Mouse (Mus musculus) olfactory bulb, adult 2 months (tissue): Measurements from ENCODE around the gene Tipin. TPM values are rescaled to one million over a fixed set of nuclear protein-coding genes. Genes with fewer than 3 reads are reported as not detected.

Experiments used
- H3K27ac ChIP-seq: fragments of 200-500 bp; 2 replicates; pipeline ENCODE4 v1.5.1; 2012; ENCODE audit warnings: low read depth, low read length; ENCODE audit not compliant: insufficient read depth
- H3K4me1 ChIP-seq: fragments of 200-500 bp; 2 replicates; pipeline ENCODE4 v1.6.1; 2012; ENCODE audit warnings: low read length; ENCODE audit not compliant: control insufficient read depth, insufficient read depth
- H3K4me3 ChIP-seq: fragments of 200-500 bp; 2 replicates; pipeline ENCODE4 v1.5.1; 2012; ENCODE audit warnings: mild to moderate bottlenecking, low read depth, low read length, moderate library complexity; ENCODE audit not compliant: insufficient read depth
- CTCF ChIP-seq: fragments of 200-500 bp; IDR thresholded peaks from 2 replicates; pipeline ENCODE4 v1.5.1; 2012; ENCODE audit warnings: low read depth, mild to moderate bottlenecking, low read length, moderate library complexity; ENCODE audit not compliant: insufficient read depth
- POLR2A ChIP-seq: fragments of 200-500 bp; IDR thresholded peaks from 2 replicates; pipeline ENCODE4 v1.6.1; 2012; ENCODE audit warnings: mild to moderate bottlenecking, low read depth, low read length, moderate library complexity; ENCODE audit not compliant: insufficient read depth
- WGBS: fragments of 180-500 bp; shearing (Covaris S2); methylation state at CpG from one replicate; pipeline ENCODE4 v1.1.7; 2018; 5-methylcytosine and 5-hydroxymethylcytosine counted together
- polyA plus RNA-seq: library from polyadenylated mRNA; stranded (reverse); fragments of >200 nt; gene quantifications from 2 replicates; pipeline ENCODE4 v1.2.4, GENCODE M21; 2012; ENCODE audit warnings: low replicate concordance; ENCODE audit not compliant: missing spikeins, insufficient read depth, insufficient read length

Tipin gene
- polyA plus RNA-seq, 1 experiment = not detected

- no peak for TF ChIP-seq CTCF
- no peak for TF ChIP-seq POLR2A
- Histone ChIP-seq H3K27ac (no peak overlapping the region), H3K4me3 (no peak overlapping the region), H3K4me1 (no peaks in the 10 kb centered on the region)
- WGBS = 50% methylated on average over 3 of the region's 3 CpGs
Measured at GRCm38 (mm10) chr9:64351191-64351590, 69.8 kb downstream of the Tipin start.

Other genes starting within 250 kb of the Tipin start
- gene Lctl, start 164.4 kb upstream of the Tipin start, polyA plus RNA-seq = not detected in 2 replicates
- gene Zwilch, start 108.5 kb upstream of the Tipin start, polyA plus RNA-seq = not detected in 2 replicates
- gene Rpl4, start 108.2 kb upstream of the Tipin start, polyA plus RNA-seq = 468 TPM in 1 of 2 replicates, not detected in the other
- not detected in 2 replicates for gene Snapc5, start 102.3 kb upstream of the Tipin start, polyA plus RNA-seq
- gene Uchl4, start 46.4 kb upstream of the Tipin start, polyA plus RNA-seq = not detected in 2 replicates
- 126 and 566 TPM in 2 replicates for gene Map2k1, start 27.9 kb upstream of the Tipin start, polyA plus RNA-seq
- not detected in 2 replicates for gene Dis3l, start 59.7 kb downstream of the Tipin start, polyA plus RNA-seq
- not detected in 2 replicates for gene Megf11, start 104.0 kb downstream of the Tipin start, polyA plus RNA-seq